Mouse (Mus musculus): Measurements from ENCODE around the gene Bbc3.

Bbc3 gene

GRCm38 (mm10) chr7:16317094-16317493 lies 8.9 kb downstream of the Bbc3 start:
- DNase-seq (ENCODE audit: low spot score), result no peak

DNA sequence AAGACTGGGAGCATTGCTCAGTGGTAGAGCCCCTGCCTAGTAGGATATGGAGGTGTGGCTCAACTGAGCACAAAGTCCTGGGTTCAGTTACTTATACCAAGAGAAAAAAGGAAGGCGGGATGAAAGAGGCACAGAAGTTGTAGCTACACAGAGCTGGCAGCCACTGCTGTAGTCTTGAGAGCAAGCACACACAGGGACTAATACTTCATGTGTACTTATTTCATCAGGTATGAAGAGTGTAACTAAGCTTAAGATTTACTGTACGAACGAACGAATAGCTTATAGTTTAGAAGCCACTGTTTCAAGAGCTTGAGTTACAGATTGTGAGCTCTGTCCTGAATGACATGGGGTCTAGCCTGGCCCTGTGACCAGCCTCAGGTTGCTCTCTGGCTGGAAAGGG lies 11.0 kb downstream of the Bbc3 start:
- no peak for DNase-seq (ENCODE audit: low spot score)

DNA sequence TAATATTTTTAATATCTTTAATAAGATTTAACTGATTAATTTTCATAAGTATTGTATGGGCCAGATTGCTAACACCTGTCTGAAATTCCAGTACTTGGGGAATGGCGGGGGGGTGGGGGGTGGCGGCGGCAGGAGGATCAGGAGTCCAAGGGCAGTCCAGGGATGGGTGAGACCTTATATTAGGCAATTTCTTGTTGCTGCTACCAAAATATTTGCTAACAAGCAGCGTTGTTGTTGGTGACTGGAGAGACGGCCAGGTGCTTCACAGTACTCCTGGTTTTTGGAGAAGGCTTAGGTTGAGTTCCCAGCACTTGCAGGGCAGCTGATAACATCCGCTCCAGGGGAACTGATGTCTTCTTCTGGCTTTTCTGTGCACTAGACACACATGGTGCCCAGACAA lies 12.3 kb downstream of the Bbc3 start:
- DNase-seq (ENCODE audit: low spot score), result no peak

GRCm38 (mm10) chr7:16324661-16325060 lies 16.5 kb downstream of the Bbc3 start:
- DNase-seq (ENCODE audit: low spot score), result no peak

- peak; percentile 71 for DNase-seq (ENCODE audit: low spot score)
Observed at GRCm38 (mm10) chr7:16325920-16326606, 17.9 kb downstream of the Bbc3 start.

DNA sequence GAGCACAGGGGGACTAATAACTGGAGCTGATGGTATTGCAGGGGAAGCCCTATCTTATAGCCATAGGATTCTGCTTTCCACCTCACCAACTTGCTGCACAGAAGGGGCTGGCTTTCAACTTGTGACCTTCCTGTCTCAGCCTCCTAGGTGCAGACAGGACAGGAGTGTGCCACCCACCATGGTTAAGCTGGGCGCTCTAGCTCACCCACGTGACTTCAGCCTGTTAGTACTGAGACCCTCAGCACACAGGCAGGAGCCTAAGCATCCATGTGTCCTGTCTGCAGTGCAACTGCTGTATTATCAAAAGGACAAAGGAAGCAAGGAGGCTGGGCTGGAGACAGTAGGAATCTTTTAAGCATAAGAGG lies 18.4 kb downstream of the Bbc3 start:
- DNase-seq (ENCODE audit: low spot score), result no peak

GRCm38 (mm10) chr7:16329146-16329545 lies 21.0 kb downstream of the Bbc3 start:
- no peak for DNase-seq (ENCODE audit: low spot score)

DNA sequence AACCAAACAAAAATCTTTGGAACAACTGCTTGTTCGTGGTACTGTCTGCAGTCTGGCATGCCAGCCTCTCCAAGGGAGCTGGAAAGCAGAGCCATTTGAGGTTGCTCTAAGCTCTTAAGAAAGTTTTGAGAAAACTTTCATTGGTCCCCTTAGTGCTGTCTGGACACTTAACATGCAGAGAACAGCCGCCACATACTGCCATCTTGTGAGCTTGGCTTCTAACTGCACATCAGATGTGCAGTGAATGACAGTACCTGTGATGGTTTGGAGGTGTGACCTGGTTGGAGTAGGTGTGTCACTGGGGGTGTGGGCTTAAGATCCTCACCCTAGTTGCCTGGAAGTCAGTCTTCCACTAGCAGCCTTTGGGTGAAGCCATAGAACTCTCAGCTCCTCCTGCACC lies 29.5 kb downstream of the Bbc3 start:
- DNase-seq (ENCODE audit: low spot score), result no peak

GRCm38 (mm10) chr7:16344598-16344997 lies 36.4 kb downstream of the Bbc3 start:
- no peak for DNase-seq (ENCODE audit: low spot score)

DNA sequence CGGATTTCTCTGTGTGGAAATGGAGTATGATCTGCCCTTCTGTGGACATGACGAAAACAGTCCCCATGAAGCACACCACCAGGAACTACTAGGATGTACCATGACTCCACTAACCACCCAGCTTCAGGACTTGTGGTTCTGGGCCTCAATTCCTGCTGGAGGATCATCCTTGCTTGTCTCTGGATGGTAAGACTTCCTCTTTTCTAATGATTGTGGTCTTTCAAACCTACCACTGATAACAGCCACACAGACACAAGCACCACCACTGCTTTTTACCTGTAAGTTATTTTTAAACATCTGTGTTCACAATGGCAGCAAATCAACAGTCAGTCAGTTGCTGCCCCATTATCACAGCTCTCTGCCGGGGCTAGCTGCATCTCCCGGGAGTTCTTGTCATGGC lies 37.1 kb downstream of the Bbc3 start:
- no peak for DNase-seq (ENCODE audit: low spot score)

GRCm38 (mm10) chr7:16349999-16350398 lies 41.8 kb downstream of the Bbc3 start:
- DNase-seq (ENCODE audit: low spot score), result no peak

GRCm38 (mm10) chr7:16355854-16356594 lies 47.8 kb downstream of the Bbc3 start:
- no peak for DNase-seq (ENCODE audit: low spot score)

DNA sequence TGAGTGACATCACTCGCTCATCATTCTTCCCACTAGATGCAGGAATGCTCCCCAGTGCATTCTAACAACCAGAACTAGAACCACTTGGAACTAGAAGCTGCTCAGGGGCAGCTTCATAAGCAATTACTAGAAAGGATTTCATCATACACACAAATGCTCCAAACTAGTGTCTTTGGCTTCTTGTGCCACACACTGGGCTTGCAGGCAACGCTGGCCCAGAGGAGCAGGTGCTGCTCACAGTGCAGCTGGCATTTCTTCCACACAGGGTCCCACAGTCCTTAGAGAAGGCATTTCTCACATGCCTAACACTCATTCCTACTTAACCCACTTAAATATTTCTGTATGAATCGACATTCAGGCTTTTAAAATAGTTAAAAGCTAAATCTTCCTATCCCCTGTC lies 49.4 kb downstream of the Bbc3 start:
- DNase-seq (ENCODE audit: low spot score), result no peak

- DNase-seq (ENCODE audit: low spot score), result no peak
Observed at GRCm38 (mm10) chr7:16364319-16364718, 56.1 kb downstream of the Bbc3 start.

- no peak for DNase-seq (ENCODE audit: low spot score)
Observed at GRCm38 (mm10) chr7:16364901-16365500, 56.8 kb downstream of the Bbc3 start.

GRCm38 (mm10) chr7:16366133-16366646 lies 58.0 kb downstream of the Bbc3 start:
- DNase-seq (ENCODE audit: low spot score), result no peak

DNA sequence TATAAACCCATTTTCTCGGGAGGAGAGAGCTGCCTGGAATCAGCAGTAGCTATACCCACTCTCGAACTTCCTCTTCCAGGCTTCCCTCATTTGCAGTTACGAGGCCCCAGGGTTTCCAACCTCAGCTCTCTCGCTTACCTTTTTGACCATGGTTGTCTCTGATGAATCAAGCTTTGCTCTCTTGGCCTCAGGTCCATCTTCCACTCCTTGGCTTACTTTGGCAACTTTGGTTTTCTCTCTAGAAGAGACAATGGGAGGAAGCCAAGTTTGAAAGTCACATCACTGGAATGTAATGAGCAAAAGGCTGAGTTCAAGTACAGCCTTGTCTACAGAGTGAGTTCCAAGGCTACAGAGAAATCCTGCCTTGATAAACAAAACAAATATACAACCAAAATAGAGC lies 58.5 kb downstream of the Bbc3 start:
- no peak for DNase-seq (ENCODE audit: low spot score)

Data from yolk sac, embryonic 10.5 days (tissue).